Mouse (Mus musculus) kidney, adult 18-20 months (tissue): ENCODE measurements at regions not wholly inside any gene's neighbourhood (a gene's known extent, or its start where the extent isn't known, plus 50 kb on each side); places are given as distances from the start of the nearest gene placed in this dataset.

Experiments used
- DNase-seq: peaks from one replicate; pipeline ENCODE4 v3.0.0; 2021

DNA sequence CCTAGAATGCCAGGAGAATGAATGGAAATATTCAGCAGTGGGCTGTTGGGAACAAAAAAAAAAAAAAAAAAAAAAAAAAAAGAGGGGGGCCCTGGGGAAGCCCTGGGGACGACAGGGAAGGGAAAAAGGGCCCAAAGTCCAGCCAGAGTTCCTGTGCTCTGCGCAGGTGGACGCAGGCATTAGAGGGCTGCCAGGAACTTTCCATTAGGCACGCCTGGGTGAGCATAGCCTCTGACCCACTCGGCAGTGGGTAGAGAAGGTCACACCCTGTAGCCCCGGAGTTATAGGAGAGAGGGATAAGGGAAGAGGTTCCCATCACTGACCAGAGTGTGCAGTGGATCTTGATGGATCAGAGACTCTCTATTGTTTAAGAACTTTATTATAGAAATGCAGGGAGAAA, 614.2 kb upstream of the Pou3f4 start:
- peak; percentile 10 for DNase-seq
